Mouse (Mus musculus) mouse embryonic stem cell (cell line): ENCODE measurements around the gene Smarcad1.

Experiments used
- in situ Hi-C, 2 experiments: fragments of 300-500 bp; cut with MboI; formaldehyde crosslinking; loops; 1 replicate in 1 of 2; 3 replicates in 1 of 2; pipeline ENCODE4 v1.14.3; 2019 to 2020; ENCODE audit warnings: low sequenced_read_pairs in 2 of 2, low pct_unique_long_range_greater_than_20kb in 1 of 2, mixed read lengths in 1 of 2; ENCODE audit not compliant: unreplicated experiment in 1 of 2

The Smarcad1 gene

GRCm38 (mm10) chr6:65042491-65043171, at the start of gene Smarcad1:
Gene Smarcad1 (plus strand): TSS chr6:65042583.
- in situ Hi-C loops, result no loop called here

GRCm38 (mm10) chr6:64996824-64997421, 45.5 kb upstream of the Smarcad1 start:
- in situ Hi-C loops, result no loop called here

DNA sequence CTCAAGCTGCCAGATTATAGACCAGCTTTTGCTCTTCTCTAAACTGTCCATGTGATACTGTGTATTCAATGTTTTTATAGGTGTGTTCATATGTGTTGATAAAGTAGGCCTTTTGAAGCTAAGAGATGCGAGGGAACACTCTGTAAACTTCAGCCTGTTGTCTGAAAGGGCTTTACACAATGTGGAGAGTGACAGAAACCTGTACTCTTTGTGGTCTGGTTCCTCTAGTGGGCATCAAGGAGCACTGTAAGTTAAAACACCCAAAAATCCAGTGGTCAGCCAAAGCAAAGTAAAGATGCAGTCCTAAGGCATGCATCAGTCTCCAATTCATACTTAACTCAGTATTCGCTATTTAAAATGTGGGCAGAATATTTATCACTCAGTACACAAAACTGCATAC, 44.6 kb upstream of the Smarcad1 start:
- in situ Hi-C loops, result no loop called here

DNA sequence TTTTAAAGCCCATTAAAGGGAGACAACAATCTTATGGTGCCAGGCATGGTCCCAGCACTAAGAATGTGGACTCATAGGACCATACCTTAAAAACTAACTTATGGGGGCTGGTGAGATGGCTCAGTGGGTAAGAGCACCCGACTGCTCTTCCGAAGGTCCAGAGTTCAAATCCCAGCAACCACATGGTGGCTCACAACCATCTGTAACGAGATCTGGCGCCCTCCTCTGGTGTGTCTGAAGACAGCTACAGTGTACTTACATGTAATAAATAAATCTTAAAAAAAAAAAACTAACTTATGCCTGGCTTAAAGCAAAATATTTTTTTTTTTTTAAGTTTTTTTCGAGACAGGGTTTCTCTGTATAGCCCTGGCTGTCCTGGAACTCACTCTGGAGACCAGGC, 41.6 kb upstream of the Smarcad1 start:
- in situ Hi-C loops, result loop anchor here in 1 of 2 experiments (25.0 kb wide), 1 partner anchor 262 kb away; no protein-coding TSS in a partner anchor

GRCm38 (mm10) chr6:65002196-65002595, 40.2 kb upstream of the Smarcad1 start:
- in situ Hi-C loops, result loop anchor here in 1 of 2 experiments (25.0 kb wide), 1 partner anchor 260 kb away; no protein-coding TSS in a partner anchor

- in situ Hi-C loops, result loop anchor here in 1 of 2 experiments (25.0 kb wide), 1 partner anchor 253 kb away; no protein-coding TSS in a partner anchor
These were observed 33.5 kb upstream of the Smarcad1 start for GRCm38 (mm10) chr6:65008836-65009235.

DNA sequence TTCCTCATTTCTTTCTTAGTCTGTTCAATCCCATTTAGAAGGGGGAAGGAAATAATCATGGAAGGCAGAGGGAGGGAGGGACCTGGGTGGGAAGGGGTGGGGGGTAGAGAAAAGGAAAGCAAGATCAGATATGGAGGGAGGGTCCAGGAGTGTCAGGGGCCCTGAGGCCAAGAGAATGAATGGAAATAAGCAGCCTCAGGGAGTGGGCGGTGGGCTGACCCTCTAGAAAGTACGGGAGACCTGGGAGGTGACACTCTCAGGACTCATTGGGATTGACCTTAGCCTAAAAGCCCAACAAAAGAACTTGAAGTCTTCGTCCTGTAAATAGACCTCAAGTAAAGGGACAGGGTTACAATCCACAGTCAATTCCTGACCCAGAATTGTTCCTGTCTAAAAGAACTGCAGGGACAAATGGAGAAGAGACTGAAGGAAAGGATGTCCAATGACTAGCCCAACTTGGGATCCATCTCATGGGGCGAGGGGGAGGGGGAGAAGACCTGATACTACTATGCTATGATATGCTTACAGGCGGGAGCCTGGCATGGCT, 30.9 kb upstream of the Smarcad1 start:
- in situ Hi-C loops, result loop anchor here (5.0 to 25.0 kb wide), 2 partner anchors 36 to 251 kb away; no protein-coding TSS in a partner anchor

DNA sequence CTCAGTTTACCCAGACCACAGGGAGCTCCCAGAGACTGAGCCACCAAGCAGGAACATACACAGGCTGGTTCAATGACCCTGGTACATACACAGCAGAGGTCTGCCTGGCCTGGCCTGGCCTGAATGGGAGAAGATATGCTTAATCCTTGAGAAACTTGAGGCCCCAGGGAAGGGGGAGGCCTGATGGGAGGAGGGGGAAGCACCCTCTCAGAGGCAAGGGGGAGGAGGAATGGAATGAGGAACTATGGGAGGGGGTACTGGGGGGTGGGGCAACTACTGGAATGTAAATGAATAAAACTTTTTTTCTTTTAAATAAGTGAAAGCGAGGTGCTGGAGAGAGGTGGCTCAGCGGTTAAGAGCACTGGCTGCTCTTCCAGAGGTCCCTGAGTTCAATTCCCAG, 30.2 kb upstream of the Smarcad1 start:
- in situ Hi-C loops, result loop anchor here (5.0 to 25.0 kb wide), 2 partner anchors 35 to 250 kb away; no protein-coding TSS in a partner anchor

GRCm38 (mm10) chr6:65017566-65017965, 24.8 kb upstream of the Smarcad1 start:
- in situ Hi-C loops, result loop anchor here in 1 of 2 experiments (25.0 kb wide), 1 partner anchor 245 kb away; no protein-coding TSS in a partner anchor

GRCm38 (mm10) chr6:65018966-65019365, 23.4 kb upstream of the Smarcad1 start:
- in situ Hi-C loops, result loop anchor here in 1 of 2 experiments (25.0 kb wide), 1 partner anchor 243 kb away; no protein-coding TSS in a partner anchor

- in situ Hi-C loops, result loop anchor here in 1 of 2 experiments (25.0 kb wide), 1 partner anchor 240 kb away; no protein-coding TSS in a partner anchor
These were observed 20.5 kb upstream of the Smarcad1 start for GRCm38 (mm10) chr6:65021883-65022282.

- in situ Hi-C loops, result loop anchor here in 1 of 2 experiments (25.0 kb wide), 1 partner anchor 239 kb away; no protein-coding TSS in a partner anchor
These were observed 19.3 kb upstream of the Smarcad1 start for GRCm38 (mm10) chr6:65023053-65023452.

DNA sequence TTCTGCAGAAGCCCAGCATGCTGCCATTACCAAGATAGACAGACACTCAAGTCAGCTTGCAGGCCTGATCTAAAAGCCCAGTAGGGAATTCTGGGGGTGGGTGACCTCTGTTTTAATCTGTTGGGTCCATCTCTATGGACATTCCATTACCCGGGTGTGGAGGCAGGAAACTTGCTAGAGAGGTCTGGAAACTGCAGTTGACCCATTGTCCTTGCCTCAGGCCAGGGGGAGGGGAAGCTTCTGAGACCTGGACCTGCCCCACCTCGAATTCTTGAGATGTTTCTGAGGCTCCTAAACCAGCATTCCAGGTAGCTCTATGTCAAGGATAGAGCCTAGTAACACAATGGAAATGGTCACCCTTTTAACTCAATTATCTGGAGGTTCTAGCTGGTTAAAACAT, 17.7 kb upstream of the Smarcad1 start:
- in situ Hi-C loops, result loop anchor here in 1 of 2 experiments (25.0 kb wide), 1 partner anchor 238 kb away; no protein-coding TSS in a partner anchor

DNA sequence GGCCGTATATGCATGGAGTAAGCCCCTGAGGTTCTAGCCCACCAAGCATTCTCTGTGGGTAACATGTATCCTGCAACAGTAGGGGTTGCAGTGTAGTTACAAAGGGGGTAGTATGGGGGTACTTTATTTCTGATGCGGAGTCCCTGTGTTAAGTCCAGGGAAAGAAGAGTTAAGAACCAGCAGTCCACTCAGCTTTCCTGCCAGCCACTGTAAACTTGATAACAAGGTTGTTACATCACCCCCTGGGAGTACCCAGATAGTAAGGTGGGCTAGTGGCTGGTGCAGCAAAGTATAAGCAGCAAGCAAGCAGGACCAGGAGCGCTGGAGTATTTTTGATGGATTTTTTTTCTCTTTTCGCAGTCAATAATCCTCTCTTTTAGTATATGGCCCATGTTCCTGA, 17.3 kb upstream of the Smarcad1 start:
- in situ Hi-C loops, result no loop called here

- in situ Hi-C loops, result no loop called here
These were observed 7.7 kb upstream of the Smarcad1 start for GRCm38 (mm10) chr6:65034661-65035060.

GRCm38 (mm10) chr6:65035469-65035868, 6.9 kb upstream of the Smarcad1 start:
- in situ Hi-C loops, result no loop called here

- in situ Hi-C loops, result no loop called here
These were observed 451 bp upstream of the Smarcad1 start for GRCm38 (mm10) chr6:65041932-65042331.

GRCm38 (mm10) chr6:65043241-65043640, 858 bp downstream of the Smarcad1 start:
- in situ Hi-C loops, result no loop called here

GRCm38 (mm10) chr6:65049100-65049499, 6.7 kb downstream of the Smarcad1 start:
- in situ Hi-C loops, result loop anchor here in 1 of 2 experiments (5.0 kb wide), 1 partner anchor 37 kb away; no protein-coding TSS in a partner anchor
